Mouse (Mus musculus): Measurements from ENCODE around the gene Ywhaq.

- no peak for TF ChIP-seq POLR2A (IDR thresholded peaks at IDR 0.05; ENCODE audit: control insufficient read depth, low read depth, low read length)
- no peak for TF ChIP-seq CTCF (IDR thresholded peaks at IDR 0.05; ENCODE audit: control insufficient read depth, insufficient read depth, insufficient replicate concordance, low read depth, low read length)
These were observed 12.7 kb upstream of the Ywhaq start for GRCm38 (mm10) chr12:21430140-21430539.

All from testis, adult 2 months (tissue).